Mouse (Mus musculus): ENCODE measurements around the gene Ube2d3. TPM values are rescaled to one million over a fixed set of nuclear protein-coding genes. Genes with fewer than 3 reads are reported as not detected.

Ube2d3 gene
- polyA plus RNA-seq, 1 experiment from 2014 or later = 344 TPM

- Histone ChIP-seq H3K27ac (replicated peaks) (no peak overlapping the region), H3K9ac (no peak overlapping the region), H3K4me3 (no peak overlapping the region), H3K27me3 (no peaks in the 10 kb centered on the region), H3K4me2 (no peak overlapping the region), H3K4me1 (replicated peaks) (no peaks in the 10 kb centered on the region), H3K9me3 (no peaks in the 10 kb centered on the region), H3K36me3 (peaks cover 4% of the 10 kb centered on the region)
- no peak for ATAC-seq (ENCODE audit: low FRiP score, low read depth)
- 31% methylated on average over 9 of the region's 9 CpGs for WGBS
Measured at GRCm38 (mm10) chr3:135411824-135412223, 26.1 kb upstream of the Ube2d3 start.

GRCm38 (mm10) chr3:135417245-135417644, 20.7 kb upstream of the Ube2d3 start:
- WGBS = 95% methylated on average over 3 of the region's 3 CpGs
- no peak for ATAC-seq (ENCODE audit: low FRiP score, low read depth)
- H3K27ac ChIP-seq (replicated peaks) = no peak overlapping the region

GRCm38 (mm10) chr3:135417799-135418198, 20.1 kb upstream of the Ube2d3 start:
- H3K36me3 ChIP-seq = no peaks in the 10 kb centered on the region
- no peak overlapping the region for H3K4me2 ChIP-seq
- no peak for ATAC-seq (ENCODE audit: low FRiP score, low read depth)
- no peak overlapping the region for H3K27ac ChIP-seq (replicated peaks)
- peaks cover 18% of the 10 kb centered on the region for H3K4me1 ChIP-seq (replicated peaks)
- H3K4me3 ChIP-seq = no peak overlapping the region
- WGBS = 90% methylated on average over 3 of the region's 3 CpGs
- no peak overlapping the region for H3K9ac ChIP-seq
- H3K27me3 ChIP-seq = no peaks in the 10 kb centered on the region
- no peaks in the 10 kb centered on the region for H3K9me3 ChIP-seq

More at GRCm38 (mm10) chr3:135417245-135417644, 20.7 kb upstream of the Ube2d3 start:
- Histone ChIP-seq H3K4me3 (no peak overlapping the region), H3K36me3 (no peaks in the 10 kb centered on the region), H3K9ac (no peak overlapping the region), H3K9me3 (no peaks in the 10 kb centered on the region), H3K4me1 (replicated peaks) (peaks cover 15% of the 10 kb centered on the region), H3K27me3 (no peaks in the 10 kb centered on the region), H3K4me2 (no peak overlapping the region)

- H3K27me3 ChIP-seq = no peaks in the 10 kb centered on the region
- ATAC-seq (ENCODE audit: low FRiP score, low read depth) = no peak
- no peak overlapping the region for H3K9ac ChIP-seq
Measured at GRCm38 (mm10) chr3:135420542-135421309, 17.2 kb upstream of the Ube2d3 start.

GRCm38 (mm10) chr3:135421310-135421594, 16.7 kb upstream of the Ube2d3 start:
- H3K27me3 ChIP-seq = no peaks in the 10 kb centered on the region
- ATAC-seq (ENCODE audit: low FRiP score, low read depth) = no peak
- H3K27ac ChIP-seq (replicated peaks) = no peak overlapping the region
- H3K4me2 ChIP-seq = peak overlapping the region; percentile 66; the same call in 1 of the 2 replicates
- H3K36me3 ChIP-seq = no peaks in the 10 kb centered on the region
- peaks cover 25% of the 10 kb centered on the region for H3K4me1 ChIP-seq (replicated peaks)
- H3K9ac ChIP-seq = 0 out of 2 replicates have a peak overlapping the region, but pooled peaks have one; percentile 13
- no peak overlapping the region for H3K4me3 ChIP-seq
- no peaks in the 10 kb centered on the region for H3K9me3 ChIP-seq

More at GRCm38 (mm10) chr3:135420542-135421309, 17.2 kb upstream of the Ube2d3 start:
- H3K36me3 ChIP-seq = no peaks in the 10 kb centered on the region
- no peak overlapping the region for H3K4me2 ChIP-seq
- no peaks in the 10 kb centered on the region for H3K9me3 ChIP-seq
- peaks cover 25% of the 10 kb centered on the region for H3K4me1 ChIP-seq (replicated peaks)
- no peak overlapping the region for H3K4me3 ChIP-seq
- WGBS = 88% methylated on average over 9 of the region's 9 CpGs
- H3K27ac ChIP-seq (replicated peaks) = no peak overlapping the region

- H3K36me3 ChIP-seq = no peaks in the 10 kb centered on the region
- H3K4me1 ChIP-seq (replicated peaks) = peaks cover 25% of the 10 kb centered on the region
- no peak for ATAC-seq (ENCODE audit: low FRiP score, low read depth)
- peak overlapping the region; percentile 66 for H3K4me2 ChIP-seq
- H3K27ac ChIP-seq (replicated peaks) = peak overlapping the region; percentile 100
- no peaks in the 10 kb centered on the region for H3K9me3 ChIP-seq
- H3K9ac ChIP-seq = peak overlapping the region; percentile 66
- peak overlapping the region; percentile 73 for H3K4me3 ChIP-seq
- 28% methylated on average over 8 of the region's 8 CpGs for WGBS
- H3K27me3 ChIP-seq = no peaks in the 10 kb centered on the region
Measured at GRCm38 (mm10) chr3:135422232-135422855, 15.6 kb upstream of the Ube2d3 start.

- no peaks in the 10 kb centered on the region for H3K27me3 ChIP-seq
- peak overlapping the region; percentile 73 for H3K4me3 ChIP-seq
- no peaks in the 10 kb centered on the region for H3K36me3 ChIP-seq
- WGBS = under 1% methylated on average over 99 of the region's 103 CpGs
- peak overlapping the region; percentile 66 for H3K4me2 ChIP-seq
- peak overlapping the region; percentile 100 for H3K27ac ChIP-seq (replicated peaks)
- peak; percentile 98 for ATAC-seq (ENCODE audit: low FRiP score, low read depth)
- peaks cover 25% of the 10 kb centered on the region for H3K4me1 ChIP-seq (replicated peaks)
- no peaks in the 10 kb centered on the region for H3K9me3 ChIP-seq
- peak overlapping the region; percentile 66 for H3K9ac ChIP-seq
Measured at GRCm38 (mm10) chr3:135422856-135423607, 14.9 kb upstream of the Ube2d3 start.

- ATAC-seq (ENCODE audit: low FRiP score, low read depth) = peak; percentile 40
- H3K4me1 ChIP-seq (replicated peaks) = peaks cover 25% of the 10 kb centered on the region
- H3K36me3 ChIP-seq = no peaks in the 10 kb centered on the region
- WGBS = 2% methylated on average over 8 of the region's 8 CpGs
- no peaks in the 10 kb centered on the region for H3K9me3 ChIP-seq
- peak within 1 kb of the TSS; percentile 100 for H3K27ac ChIP-seq (replicated peaks)
- H3K9ac ChIP-seq = peak within 1 kb of the TSS; percentile 66
- peak within 1 kb of the TSS; percentile 73 for H3K4me3 ChIP-seq
- no peaks in the 10 kb centered on the region for H3K27me3 ChIP-seq
- H3K4me2 ChIP-seq = peak within 1 kb of the TSS; percentile 66
Measured at GRCm38 (mm10) chr3:135423608-135424212, 14.2 kb upstream of the Ube2d3 start, which contains the start of gene Cisd2. Gene Cisd2 (minus strand): TSS chr3:135423925.

GRCm38 (mm10) chr3:135436901-135437616, 890 bp upstream of the Ube2d3 start:
- H3K4me3 ChIP-seq = peak overlapping the region; percentile 84
- 34% methylated on average over 14 of the region's 14 CpGs for WGBS
- peak overlapping the region; percentile 54 for H3K4me2 ChIP-seq
- peaks cover 26% of the 10 kb centered on the region for H3K4me1 ChIP-seq (replicated peaks)
- ATAC-seq (ENCODE audit: low FRiP score, low read depth) = no peak
- H3K36me3 ChIP-seq = no peaks in the 10 kb centered on the region
- no peaks in the 10 kb centered on the region for H3K27me3 ChIP-seq
- H3K9ac ChIP-seq = peak overlapping the region; percentile 60
- H3K27ac ChIP-seq (replicated peaks) = peak overlapping the region; percentile 100
- no peaks in the 10 kb centered on the region for H3K9me3 ChIP-seq

GRCm38 (mm10) chr3:135438531-135438912, 573 bp downstream of the Ube2d3 start:
- ATAC-seq (ENCODE audit: low FRiP score, low read depth) = peak; percentile 82
- Histone ChIP-seq H3K27ac (replicated peaks) (peak overlapping the region; percentile 100), H3K36me3 (no peaks in the 10 kb centered on the region), H3K4me1 (replicated peaks) (peaks cover 37% of the 10 kb centered on the region), H3K4me3 (peak overlapping the region; percentile 84), H3K9ac (peak overlapping the region; percentile 91), H3K27me3 (no peaks in the 10 kb centered on the region), H3K9me3 (no peaks in the 10 kb centered on the region), H3K4me2 (peak overlapping the region; percentile 95)
- under 1% methylated on average over 49 of the region's 50 CpGs for WGBS

- peak; percentile 65 for ATAC-seq (ENCODE audit: low FRiP score, low read depth)
- Histone ChIP-seq H3K27me3 (no peaks in the 10 kb centered on the region), H3K36me3 (no peaks in the 10 kb centered on the region), H3K4me3 (peak overlapping the region; percentile 84), H3K9me3 (no peaks in the 10 kb centered on the region), H3K4me2 (peak overlapping the region; percentile 95), H3K9ac (peak overlapping the region; percentile 91), H3K4me1 (replicated peaks) (peaks cover 41% of the 10 kb centered on the region), H3K27ac (replicated peaks) (peak overlapping the region; percentile 100)
- 0% methylated on average over 46 of the region's 76 CpGs for WGBS
Measured at GRCm38 (mm10) chr3:135438913-135439531, 1.1 kb downstream of the Ube2d3 start.

All from hindbrain, embryonic 15.5 days (tissue).